Mouse (Mus musculus) C2C12 (cell line): ENCODE results near the gene Sel1l3.

ENCODE experiments used
- CTCF ChIP-seq: IDR thresholded peaks from one replicate; pipeline ENCODE4 v1.5.1; 2011; ENCODE audit not compliant: control insufficient read depth, insufficient read depth, insufficient read length
- MAX ChIP-seq: IDR thresholded peaks from one replicate; pipeline ENCODE4 v1.6.1; 2011; ENCODE audit warnings: mild to moderate bottlenecking, control low read depth
- MYOG ChIP-seq: IDR thresholded peaks from one replicate; pipeline ENCODE4 v1.6.1; 2011; ENCODE audit not compliant: control insufficient read depth, insufficient read length; ENCODE audit errors: extremely low read depth
- USF1 ChIP-seq: IDR thresholded peaks from one replicate; pipeline ENCODE4 v1.6.1; 2011; ENCODE audit warnings: low read depth, mild to moderate bottlenecking, control low read depth, moderate library complexity

DNA sequence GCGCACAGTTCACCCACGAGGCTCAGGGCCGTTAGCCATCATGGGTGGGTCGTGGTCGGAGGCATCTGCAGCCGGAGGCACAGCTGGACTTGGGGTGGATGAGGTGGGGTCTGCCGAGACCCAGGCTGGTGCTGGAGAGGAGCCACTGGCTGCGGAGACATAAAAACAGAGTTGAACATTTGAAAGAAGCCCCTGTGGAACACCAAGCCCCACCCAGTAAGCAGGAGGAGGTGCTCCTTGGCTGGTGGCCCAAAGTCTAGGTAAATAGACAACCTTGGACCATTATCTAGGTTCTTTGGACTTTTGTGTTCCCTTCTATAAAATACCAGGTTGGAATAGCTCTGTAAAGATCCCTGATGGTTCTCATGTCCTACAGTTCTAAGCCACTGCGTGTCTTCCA is 105.7 kb downstream of the Sel1l3 start:
- TF ChIP-seq CTCF (no peak), MYOG (no peak), USF1 (no peak), MAX (no peak)
